Mouse (Mus musculus) testis, adult 2 months (tissue): ENCODE data around the gene Tmem184b.

Experiments used
- CTCF ChIP-seq: fragments of 200-500 bp; IDR thresholded peaks from 2 replicates; pipeline ENCODE4 v1.5.1; 2012; ENCODE audit warnings: low read depth, mild to moderate bottlenecking, inconsistent platforms, low read length, moderate library complexity; ENCODE audit not compliant: control insufficient read depth, insufficient read depth, insufficient replicate concordance
- POLR2A ChIP-seq: fragments of 200-500 bp; IDR thresholded peaks from 2 replicates; pipeline ENCODE4 v1.6.1; 2012; ENCODE audit warnings: low read depth, mild to moderate bottlenecking, inconsistent platforms, low read length, moderate library complexity; ENCODE audit not compliant: control insufficient read depth

- TF ChIP-seq POLR2A (no peak), CTCF (no peak)
These were observed 10.8 kb downstream of the Tmem184b start for GRCm38 (mm10) chr15:79392527-79392926.
